In genomic region chr3:57287438-57287837, GRCm38 (mm10) we compare ENCODE assay signal across 13 mouse cellular contexts. TPM values are rescaled to one million over a fixed set of nuclear protein-coding genes. Genes with fewer than 3 reads are reported as not detected.
DNase-seq lines count a peak whose midpoint lies in the region; ATAC-seq and TF ChIP-seq lines count a peak whose summit lies in the region.
"Had no signal": no experiment of that assay in that cellular context is flagged by ENCODE, and none has a peak within 500 bp of the region (broad histone marks: within the 10 kb centered on the region; RNA-seq: fewer than 3 reads in every experiment).

No protein-coding gene starts in this region.

- no peak for ATAC-seq in heart, postnatal 0 days (ENCODE audit: insufficient read depth, low read depth)
- ATAC-seq in heart, embryonic 11.5 days (replicated peaks; ENCODE audit: insufficient number of reproducible peaks, low FRiP score, low TSS enrichment) = no peak
- ATAC-seq in lung, embryonic 15.5 days (ENCODE audit: borderline replicate concordance, extremely low read depth, low FRiP score, low TSS enrichment) = peak; percentile 64; the same call in 1 of the 2 replicates
- peak; percentile 51; the same call in 1 of the 2 replicates for ATAC-seq in intestine, postnatal 0 days
- ATAC-seq in hindbrain, embryonic 13.5 days (ENCODE audit: low FRiP score) = no peak
- ATAC-seq: midbrain, embryonic 16.5 days had no signal

- no peak for TF ChIP-seq CTCF in heart, postnatal 0 days (IDR thresholded peaks at IDR 0.05; ENCODE audit: low read depth)
- no peak for TF ChIP-seq CTCF in lung, adult 2 months (IDR thresholded peaks at IDR 0.05; ENCODE audit: insufficient read depth, low read length)
- no peak for TF ChIP-seq CTCF in intestine, postnatal 0 days (IDR thresholded peaks at IDR 0.05; ENCODE audit: low read depth)

- H3K36me3 ChIP-seq in heart, postnatal 0 days (replicated peaks; ENCODE audit: control insufficient read depth, insufficient read depth, low read length) = peaks cover 14% of the 10 kb centered on the region
- H3K36me3 ChIP-seq in heart, embryonic 11.5 days (ENCODE audit: control insufficient read depth, insufficient read depth, low read length) = no peaks in the 10 kb centered on the region
- H3K36me3 ChIP-seq in lung, embryonic 15.5 days = no peaks in the 10 kb centered on the region
- H3K36me3 ChIP-seq in intestine, postnatal 0 days (ENCODE audit: control insufficient read depth, insufficient read depth) = no peaks in the 10 kb centered on the region
- H3K36me3 ChIP-seq in hindbrain, embryonic 13.5 days = no peaks in the 10 kb centered on the region
- H3K36me3 ChIP-seq: heart, embryonic 10.5 days; limb, embryonic 13.5 days; neural tube, embryonic 12.5 days had no signal

- no peak overlapping the region for H3K4me3 ChIP-seq in heart, postnatal 0 days (ENCODE audit: low read depth, low read length)
- no peak overlapping the region for H3K4me3 ChIP-seq in heart, embryonic 11.5 days (ENCODE audit: low read depth, low read length)
- H3K4me3 ChIP-seq in lung, embryonic 15.5 days = no peak overlapping the region
- no peak overlapping the region for H3K4me3 ChIP-seq in lung, adult 2 months (replicated peaks; ENCODE audit: extremely low read depth, low read depth, low read length)
- H3K4me3 ChIP-seq in intestine, postnatal 0 days (ENCODE audit: low read depth, low read length) = no peak overlapping the region
- no peak overlapping the region for H3K4me3 ChIP-seq in hindbrain, embryonic 13.5 days
- H3K4me3 ChIP-seq: heart, embryonic 10.5 days; limb, embryonic 13.5 days; neural tube, embryonic 12.5 days had no signal

- H3K27ac ChIP-seq in heart, postnatal 0 days (ENCODE audit: low read depth) = peak overlapping the region; percentile 83
- H3K27ac ChIP-seq in heart, embryonic 11.5 days (ENCODE audit: low read depth, low read length) = no peak overlapping the region
- peak overlapping the region; percentile 75 for H3K27ac ChIP-seq in lung, embryonic 15.5 days
- H3K27ac ChIP-seq in intestine, postnatal 0 days (ENCODE audit: low read depth, low read length) = no peak overlapping the region
- no peak overlapping the region for H3K27ac ChIP-seq in hindbrain, embryonic 13.5 days
- H3K27ac ChIP-seq: heart, embryonic 10.5 days; neural tube, embryonic 12.5 days had no signal

- H3K4me1 ChIP-seq in heart, postnatal 0 days (ENCODE audit: control insufficient read depth, insufficient read depth) = peaks cover 3% of the 10 kb centered on the region; the same call in 1 of the 2 replicates
- H3K4me1 ChIP-seq in heart, embryonic 11.5 days (ENCODE audit: control insufficient read depth, insufficient read depth, low read length) = no peaks in the 10 kb centered on the region
- H3K4me1 ChIP-seq in lung, embryonic 15.5 days = peaks cover 6% of the 10 kb centered on the region; the same call in 1 of the 2 replicates
- H3K4me1 ChIP-seq in lung, adult 2 months (ENCODE audit: control insufficient read depth, insufficient read depth, low read length) = peaks cover 19% of the 10 kb centered on the region
- H3K4me1 ChIP-seq in intestine, postnatal 0 days (replicated peaks; ENCODE audit: control insufficient read depth, insufficient read depth, low read length) = no peaks in the 10 kb centered on the region
- no peaks in the 10 kb centered on the region for H3K4me1 ChIP-seq in hindbrain, embryonic 13.5 days (replicated peaks)
- H3K4me1 ChIP-seq: heart, embryonic 10.5 days; neural tube, embryonic 12.5 days had no signal

- H3K9ac ChIP-seq in heart, postnatal 0 days (replicated peaks; ENCODE audit: low read depth, low read length) = no peak overlapping the region
- no peak overlapping the region for H3K9ac ChIP-seq in heart, embryonic 11.5 days (ENCODE audit: low read depth, low read length)
- H3K9ac ChIP-seq in lung, embryonic 15.5 days = no peak overlapping the region
- no peak overlapping the region for H3K9ac ChIP-seq in intestine, postnatal 0 days (ENCODE audit: low read depth, low read length)
- no peak overlapping the region for H3K9ac ChIP-seq in hindbrain, embryonic 13.5 days
- H3K9ac ChIP-seq: limb, embryonic 13.5 days; neural tube, embryonic 12.5 days had no signal

- WGBS in heart, postnatal 0 days = 48% methylated on average over 4 of the region's 4 CpGs
- WGBS in heart, embryonic 11.5 days (ENCODE audit: insufficient replicate concordance) = 39% methylated on average over 4 of the region's 4 CpGs
- 34% methylated on average over 4 of the region's 4 CpGs for WGBS in lung, embryonic 15.5 days
- 27% methylated on average over 4 of the region's 4 CpGs for WGBS in lung, adult 2 months
- 31% methylated on average over 4 of the region's 4 CpGs for WGBS in intestine, postnatal 0 days
- 64% methylated on average over 4 of the region's 4 CpGs for WGBS in hindbrain, embryonic 13.5 days

- H3K27me3 ChIP-seq in heart, postnatal 0 days (ENCODE audit: control insufficient read depth, insufficient read depth, low read length) = no peaks in the 10 kb centered on the region
- no peaks in the 10 kb centered on the region for H3K27me3 ChIP-seq in heart, embryonic 11.5 days (ENCODE audit: control insufficient read depth, insufficient read depth, low read length)
- no peaks in the 10 kb centered on the region for H3K27me3 ChIP-seq in lung, embryonic 15.5 days
- H3K27me3 ChIP-seq in intestine, postnatal 0 days (replicated peaks; ENCODE audit: control insufficient read depth, insufficient read depth, low read length) = no peaks in the 10 kb centered on the region
- H3K27me3 ChIP-seq in hindbrain, embryonic 13.5 days = no peaks in the 10 kb centered on the region
- H3K27me3 ChIP-seq: limb, embryonic 13.5 days; neural tube, embryonic 12.5 days had no signal

- TF ChIP-seq EP300 in heart, postnatal 0 days (IDR thresholded peaks at IDR 0.05; ENCODE audit: low read depth) = no peak

- no peaks in the 10 kb centered on the region; the same call in 1 of the 2 replicates for H3K9me3 ChIP-seq in heart, postnatal 0 days (replicated peaks; ENCODE audit: control insufficient read depth, low read length)
- H3K9me3 ChIP-seq in heart, embryonic 11.5 days (replicated peaks; ENCODE audit: control insufficient read depth, low read length) = no peaks in the 10 kb centered on the region
- H3K9me3 ChIP-seq in lung, embryonic 15.5 days = no peaks in the 10 kb centered on the region
- H3K9me3 ChIP-seq in intestine, postnatal 0 days (ENCODE audit: control insufficient read depth) = no peaks in the 10 kb centered on the region
- H3K9me3 ChIP-seq in hindbrain, embryonic 13.5 days = no peaks in the 10 kb centered on the region
- H3K9me3 ChIP-seq: heart, embryonic 10.5 days; limb, embryonic 13.5 days; neural tube, embryonic 12.5 days had no signal

- TF ChIP-seq POLR2A in lung, adult 2 months (IDR thresholded peaks at IDR 0.05; ENCODE audit: borderline replicate concordance, extremely low read depth, low read depth, low read length) = no peak

- DNase-seq in heart, postnatal 0 days (ENCODE audit: low spot score) = no peak
- DNase-seq in lung, adult 2 months = no peak
- DNase-seq in adrenal gland, adult (ENCODE audit: inconsistent age in 2 of 2, low spot score in 1 of 2) = no peak
- DNase-seq: adrenal gland, postnatal 25 days had no signal

- H3K4me2 ChIP-seq in heart, postnatal 0 days (ENCODE audit: low read depth, low read length) = no peak overlapping the region
- H3K4me2 ChIP-seq in heart, embryonic 11.5 days = no peak overlapping the region
- no peak overlapping the region for H3K4me2 ChIP-seq in lung, embryonic 15.5 days
- no peak overlapping the region for H3K4me2 ChIP-seq in intestine, postnatal 0 days (replicated peaks; ENCODE audit: low read depth)
- no peak overlapping the region for H3K4me2 ChIP-seq in hindbrain, embryonic 13.5 days
- H3K4me2 ChIP-seq: limb, embryonic 13.5 days; neural tube, embryonic 12.5 days had no signal

RNA-seq across cellular contexts. Expression of gene Tm4sf1, which starts 14.3 kb away (rescaled TPM):
- total RNA-seq in heart, postnatal 0 days (2014; rRNA removed; ENCODE audit: low replicate concordance) = 141 and 192 TPM in 2 replicates
- 333 and 346 TPM in 2 replicates for polyA plus RNA-seq in heart, postnatal 0 days (2015; fragmentation: Nextera tagmentation; extraction: Ambion mirVana)
- 115 TPM in 2 replicates for polyA plus RNA-seq in heart, embryonic 11.5 days (2014; fragmentation: Nextera tagmentation; extraction: Ambion mirVana)
- 96.9 and 100.0 TPM in 2 replicates for polyA plus RNA-seq in lung, embryonic 15.5 days (2015; fragmentation: Nextera tagmentation; extraction: Ambion mirVana)
- polyA plus RNA-seq in lung, adult 2 months (2012; rRNA removed) = 204 and 323 TPM in 2 replicates
- 94.5 and 101 TPM in 2 replicates for polyA plus RNA-seq in intestine, postnatal 0 days (2015; fragmentation: Nextera tagmentation; extraction: Ambion mirVana)
- 26.6 and 27.9 TPM in 2 replicates for polyA plus RNA-seq in hindbrain, embryonic 13.5 days (2015; fragmentation: Nextera tagmentation; extraction: Ambion mirVana)
- total RNA-seq: common myeloid progenitor, adult 5-6 weeks had no signal

Comparison
In these comparisons a context has a peak if more than half of its experiments do, and no peak if none do; other contexts are left out.
1. H3K27ac ChIP-seq: peak in heart, postnatal 0 days (single experiment) and lung, embryonic 15.5 days (single experiment); none in heart, embryonic 11.5 days (single experiment), intestine, postnatal 0 days (single experiment) and hindbrain, embryonic 13.5 days (single experiment).
2. ATAC-seq: peak in lung, embryonic 15.5 days (single experiment) and intestine, postnatal 0 days (single experiment); none in heart, postnatal 0 days (single experiment), heart, embryonic 11.5 days (single experiment) and hindbrain, embryonic 13.5 days (single experiment).